Mouse (Mus musculus) subcutaneous adipose tissue, adult 2 months (tissue): Measurements from ENCODE around the gene Rab37. TPM values are rescaled to one million over a fixed set of nuclear protein-coding genes. Genes with fewer than 3 reads are reported as not detected.

Experiments
- polyA plus RNA-seq: library from polyadenylated mRNA; depleted of rRNA; stranded (reverse); fragments of >200 nt; gene quantifications from 2 replicates; pipeline ENCODE4 v1.2.3, GENCODE M21; 2012; ENCODE audit warnings: low replicate concordance; rRNA removed

The Rab37 gene
- polyA plus RNA-seq: 0.99 and 1.1 TPM in 2 replicates

DNA sequence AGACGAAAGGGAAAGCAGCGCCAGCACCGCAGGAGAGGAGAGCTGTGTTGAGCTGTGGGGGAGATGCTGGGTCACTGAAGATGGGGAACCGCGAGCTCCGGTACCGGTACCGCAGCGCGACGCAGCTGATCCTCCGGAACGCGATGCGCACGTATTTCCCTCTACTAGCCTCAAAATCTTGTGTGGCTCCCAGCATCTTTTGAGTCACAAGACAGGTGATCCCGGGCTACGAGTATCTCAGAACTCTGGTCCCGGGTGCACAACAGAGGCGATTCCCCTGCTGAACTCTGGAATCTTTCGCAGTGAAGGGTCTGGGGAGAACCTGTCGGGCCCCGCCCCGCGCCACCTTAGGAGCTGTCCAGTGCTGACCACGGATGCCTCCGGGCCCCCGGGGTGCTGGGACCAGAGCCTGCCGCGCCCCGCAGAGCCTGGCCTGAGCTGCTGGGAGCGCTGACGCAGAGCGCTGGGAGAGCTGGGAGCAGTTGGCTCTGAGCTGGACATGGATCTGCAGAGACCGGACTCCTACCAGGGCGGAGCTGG lies at the start of gene Rab37:
Rab37 (plus strand) TSS at position 70 of the 540 bp plus-strand sequence.

DNA sequence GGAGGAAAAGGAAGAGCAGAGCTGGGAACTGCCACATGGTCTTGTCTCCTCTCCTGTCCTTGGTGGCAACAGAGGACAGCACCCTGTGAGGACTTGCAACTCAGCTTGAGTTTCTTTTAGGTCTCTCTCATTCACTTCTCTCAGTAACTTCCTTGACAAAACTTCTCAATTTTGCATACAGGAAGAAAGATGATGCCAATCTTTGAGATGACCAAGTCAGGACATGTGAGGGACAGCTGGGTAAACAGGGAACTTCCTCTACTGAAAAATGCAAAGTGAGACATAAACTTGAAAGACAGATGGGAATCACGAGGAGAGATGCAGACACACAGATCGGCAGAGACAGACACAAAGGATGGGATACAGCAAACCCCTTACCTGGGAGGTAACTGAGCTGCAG lies 43.0 kb upstream of the Rab37 start, which contains the start of gene Cd300ld3:
Cd300ld3 (minus strand) TSS at position 151 of the 400 bp plus-strand sequence.

DNA sequence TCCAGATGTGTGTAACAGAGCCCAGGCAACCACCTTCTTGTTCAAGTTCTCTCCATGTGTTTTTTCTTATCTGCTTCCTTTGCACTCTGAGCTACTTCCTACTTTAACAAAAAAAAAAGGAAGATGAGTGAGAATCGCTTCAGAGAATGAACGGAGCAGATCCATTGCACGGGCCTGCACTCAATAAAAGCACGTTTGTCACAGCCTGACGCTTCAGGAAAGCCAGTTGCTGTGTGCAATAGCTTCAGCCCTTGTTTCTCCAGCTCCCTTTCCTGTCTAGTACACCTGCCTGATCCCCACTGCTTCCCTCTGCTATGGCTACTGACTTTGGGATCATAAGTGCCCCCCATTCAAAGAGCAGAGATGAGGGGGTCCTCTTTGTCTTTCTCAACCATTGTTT lies 29.2 kb upstream of the Rab37 start, which contains the start of gene Cd300e:
Cd300e (minus strand) TSS at position 101 of the 400 bp plus-strand sequence.

DNA sequence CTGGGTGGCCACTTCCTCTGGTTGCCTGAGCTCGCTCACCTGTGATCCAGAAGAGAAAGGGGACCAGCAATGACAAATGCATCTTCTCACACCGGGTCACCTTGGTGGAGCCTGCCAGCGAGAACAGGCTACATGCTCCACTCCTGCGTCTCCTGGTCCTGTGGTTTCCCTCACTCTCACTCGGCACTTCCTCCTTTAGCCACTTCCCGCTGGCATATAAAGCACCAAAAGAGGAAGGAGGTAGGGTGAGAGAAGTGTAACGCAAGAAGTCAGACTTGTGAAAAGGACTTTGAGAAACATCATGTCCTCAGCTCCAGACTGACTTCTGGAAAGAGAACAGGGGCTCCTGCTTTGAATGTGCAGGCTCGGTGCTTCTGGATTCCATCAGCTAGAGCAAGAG lies 42.6 kb downstream of the Rab37 start, which contains the start of gene Cd300lf:
Cd300lf (minus strand) TSS at position 193 of the 400 bp plus-strand sequence.

DNA sequence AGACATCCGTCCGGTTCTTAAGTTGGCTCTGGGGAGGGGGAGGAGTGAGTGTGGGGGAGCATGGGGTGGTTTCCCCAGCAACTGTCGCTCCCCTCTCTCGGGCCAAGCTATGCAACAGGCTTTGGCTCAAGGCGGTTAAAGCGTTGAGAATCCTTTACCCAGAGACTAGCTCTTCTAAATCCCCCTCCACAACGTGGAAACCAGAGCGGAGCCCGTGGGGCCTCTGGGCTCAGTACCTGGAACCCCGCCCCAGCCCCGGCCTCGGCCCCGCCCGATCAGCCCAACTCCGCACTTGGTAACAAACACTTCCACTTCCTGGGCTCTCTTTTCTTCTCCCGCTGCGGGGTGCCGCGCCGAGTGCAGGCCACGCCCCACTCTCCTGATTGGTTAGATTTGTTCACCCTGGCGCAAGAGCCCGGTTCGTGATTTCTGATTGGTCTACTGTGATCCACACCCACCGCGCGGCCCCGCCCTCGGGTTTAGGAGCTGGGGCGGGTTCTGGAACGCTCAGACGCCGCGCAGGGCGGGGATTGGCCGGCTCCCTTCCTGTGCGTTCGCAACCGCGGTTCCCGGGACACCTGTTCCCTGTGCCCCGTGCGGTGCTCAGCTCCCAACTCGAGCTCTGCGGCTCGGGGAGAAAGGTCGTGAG lies 71.7 kb downstream of the Rab37 start, which contains the start of gene Slc9a3r1:
Slc9a3r1 (plus strand) TSS at position 510 of the 649 bp plus-strand sequence.

DNA sequence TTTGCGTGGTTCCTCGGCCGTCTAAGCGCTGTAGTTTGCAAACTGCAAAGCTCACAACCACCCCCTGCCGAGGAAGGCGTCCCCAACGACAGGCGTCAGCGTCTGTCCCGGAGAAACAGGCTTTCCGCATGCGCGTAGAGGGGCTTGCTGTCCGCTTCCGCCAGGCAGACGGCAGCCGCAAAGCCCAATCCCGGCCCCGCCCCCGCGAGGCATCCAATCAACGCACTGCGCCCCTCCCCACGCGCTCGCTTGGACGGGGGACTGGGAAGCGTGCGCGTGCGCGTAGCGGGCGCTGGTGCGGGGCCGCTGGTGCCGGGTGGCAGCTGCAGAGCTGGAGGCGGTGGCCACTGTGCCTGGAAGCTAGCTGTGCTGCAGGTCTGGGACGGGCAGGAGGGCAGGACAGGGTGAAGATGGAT lies 96.0 kb downstream of the Rab37 start, which contains the start of gene Tmem104:
Tmem104 (plus strand) TSS at position 264 of the 416 bp plus-strand sequence.

DNA sequence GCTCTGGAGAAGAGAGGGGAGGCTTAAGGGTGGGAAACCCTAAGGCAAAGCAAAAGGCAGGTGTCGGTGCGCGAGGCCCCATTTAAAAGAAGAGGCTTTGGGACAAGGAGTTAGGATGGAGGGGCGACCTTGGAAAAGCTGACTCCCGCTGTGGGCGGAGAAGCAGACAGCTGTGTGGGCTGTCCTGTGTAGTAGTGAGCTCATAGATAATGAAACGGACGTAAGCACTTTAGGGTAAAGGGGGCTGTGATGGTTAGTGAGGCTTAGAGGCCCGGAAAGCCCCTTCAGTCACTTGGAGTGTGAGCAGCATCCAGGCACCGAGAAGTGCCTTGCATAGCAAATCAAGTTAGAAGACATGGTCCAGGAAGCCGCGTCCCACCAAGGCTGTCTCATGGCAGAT lies 96.5 kb downstream of the Rab37 start, which contains the start of gene Nat9:
Nat9 (minus strand) TSS at position 167 of the 400 bp plus-strand sequence.

Other genes with a start within 250 kb of the Rab37 start
- gene Gprc5c, start 240.3 kb upstream of the Rab37 start, polyA plus RNA-seq: 20.8 and 50.7 TPM in 2 replicates
- gene Cd300a, start 201.4 kb upstream of the Rab37 start, polyA plus RNA-seq: 3.3 and 4.1 TPM in 2 replicates
- 4.8 and 6.8 TPM in 2 replicates for gene Cd300lb, start 157.0 kb upstream of the Rab37 start, polyA plus RNA-seq
- 0.54 TPM in 1 of 2 replicates, not detected in the other for gene Cd300c, start 122.3 kb upstream of the Rab37 start, polyA plus RNA-seq
- gene Cd300ld, start 101.5 kb upstream of the Rab37 start, polyA plus RNA-seq: 4.3 and 5.3 TPM in 2 replicates
- 6.8 and 17.5 TPM in 2 replicates for gene Cd300c2, start 89.6 kb upstream of the Rab37 start, polyA plus RNA-seq
- 1.4 and 3.3 TPM in 2 replicates for gene Cd300ld2, start 75.2 kb upstream of the Rab37 start, polyA plus RNA-seq
- 3.3 TPM in 2 replicates for gene Cd300ld4, start 64.4 kb upstream of the Rab37 start, polyA plus RNA-seq
- gene Cd300ld5, start 53.7 kb upstream of the Rab37 start, polyA plus RNA-seq: 7.1 and 7.3 TPM in 2 replicates
- gene Cd300ld3, start 43.0 kb upstream of the Rab37 start, polyA plus RNA-seq: 72.6 and 85.8 TPM in 2 replicates
- gene Cd300e, start 29.3 kb upstream of the Rab37 start, polyA plus RNA-seq: 0.20 and 0.30 TPM in 2 replicates
- gene Cd300lf, start 42.6 kb downstream of the Rab37 start, polyA plus RNA-seq: 0.75 and 6.3 TPM in 2 replicates
- 12.4 and 42.5 TPM in 2 replicates for gene Slc9a3r1, start 71.9 kb downstream of the Rab37 start, polyA plus RNA-seq
- gene Tmem104, start 96.1 kb downstream of the Rab37 start, polyA plus RNA-seq: 20.1 and 31.2 TPM in 2 replicates
- gene Nat9, start 96.4 kb downstream of the Rab37 start, polyA plus RNA-seq: 21.8 and 40.5 TPM in 2 replicates
- gene Grin2c, start 175.8 kb downstream of the Rab37 start, polyA plus RNA-seq: 0.12 TPM in 1 of 2 replicates, not detected in the other
- 16.6 and 17.8 TPM in 2 replicates for gene Fdxr, start 185.6 kb downstream of the Rab37 start, polyA plus RNA-seq
- gene Fads6, start 206.2 kb downstream of the Rab37 start, polyA plus RNA-seq: 1.9 and 3.5 TPM in 2 replicates
- not detected in 2 replicates for gene Otop2, start 215.7 kb downstream of the Rab37 start, polyA plus RNA-seq
- gene Ush1g, start 230.6 kb downstream of the Rab37 start, polyA plus RNA-seq: 0.04 TPM in 1 of 2 replicates, not detected in the other
- gene Otop3, start 243.3 kb downstream of the Rab37 start, polyA plus RNA-seq: 0.12 TPM in 1 of 2 replicates, not detected in the other